Mouse (Mus musculus) intestine, embryonic 14.5 days (tissue): ENCODE data around the gene Sidt2. TPM values are rescaled to one million over a fixed set of nuclear protein-coding genes. Genes with fewer than 3 reads are reported as not detected.

Experiments
- ATAC-seq: fragments of 200-750 bp; cut with Nextera tagmentation; replicated peaks from 2 replicates; pipeline ENCODE4 v1.8.0; 2017; ENCODE audit warnings: low read depth, moderate number of reproducible peaks, moderate TSS enrichment, moderate library complexity; ENCODE audit not compliant: low FRiP score, low TSS enrichment
- DNase-seq: peaks from one replicate; pipeline ENCODE4 v3.0.0-alpha.2; 2018; ENCODE audit warnings: low spot score
- H3K27ac ChIP-seq: fragments of 300-500 bp; sonication (generic); 2 replicates; pipeline ENCODE4 v1.5.1; 2014; ENCODE audit warnings: low read depth, mild to moderate bottlenecking, control low read depth
- H3K27me3 ChIP-seq: fragments of 300-500 bp; sonication (generic); replicated peaks from 2 replicates; pipeline ENCODE4 v1.6.1; 2014; ENCODE audit warnings: low read length, control low read depth; ENCODE audit not compliant: control insufficient read depth, insufficient read depth
- H3K36me3 ChIP-seq: fragments of 300-500 bp; sonication (generic); 2 replicates; pipeline ENCODE4 v1.6.1; 2014; ENCODE audit warnings: low read length, control low read depth; ENCODE audit not compliant: control insufficient read depth, insufficient read depth
- H3K4me1 ChIP-seq: fragments of 300-500 bp; sonication (generic); replicated peaks from 2 replicates; pipeline ENCODE4 v1.6.1; 2014; ENCODE audit warnings: low read length, control low read depth, mixed read lengths; ENCODE audit not compliant: control insufficient read depth, insufficient read depth
- H3K4me2 ChIP-seq: fragments of 300-500 bp; sonication (generic); 2 replicates; pipeline ENCODE4 v1.6.1; 2014; ENCODE audit warnings: low read length
- H3K4me3 ChIP-seq: fragments of 300-500 bp; sonication (generic); 2 replicates; pipeline ENCODE4 v1.5.1; 2014; ENCODE audit warnings: low read depth, low read length, control low read depth, mixed read lengths
- H3K9ac ChIP-seq: fragments of 300-500 bp; sonication (generic); 2 replicates; pipeline ENCODE4 v1.6.1; 2014; ENCODE audit warnings: mild to moderate bottlenecking, low read length
- H3K9me3 ChIP-seq: fragments of 300-500 bp; sonication (generic); 2 replicates; pipeline ENCODE4 v1.6.1; 2016; ENCODE audit warnings: low read length, control low read depth; ENCODE audit not compliant: control insufficient read depth
- WGBS: fragments of 180-500 bp; shearing (Covaris S2); extraction: QIAGEN DNeasy Blood & Tissue Kit; methylation state at CpG from one replicate; pipeline ENCODE4 v1.1.7; 2014; 5-methylcytosine and 5-hydroxymethylcytosine counted together
- microRNA-seq: library from miRNA; unstranded; fragments of <30 nt; microRNA quantifications from one replicate; pipeline ENCODE4, GENCODE M21; 2016
- polyA plus RNA-seq: library from polyadenylated mRNA; unstranded; fragments of >200 nt; fragmentation: Nextera tagmentation; extraction: Ambion mirVana; gene quantifications from 2 replicates; pipeline ENCODE4 v1.2.1, GENCODE M21; 2014

Gene Sidt2
- polyA plus RNA-seq, 1 experiment from 2014 or later: 41.2 TPM

GRCm38 (mm10) chr9:45910995-45911394 lies 44.1 kb downstream of the Sidt2 start:
- DNase-seq (no peak), ATAC-seq (no peak)
- H3K4me1 ChIP-seq: peaks cover 7% of the 10 kb centered on the region
- H3K27me3 ChIP-seq: no peaks in the 10 kb centered on the region
- 89% methylated on average over 3 of the region's 3 CpGs for WGBS
- H3K27ac ChIP-seq: no peak overlapping the region
- no peak overlapping the region for H3K9ac ChIP-seq
- H3K4me3 ChIP-seq: no peak overlapping the region
- no peaks in the 10 kb centered on the region for H3K9me3 ChIP-seq
- no peak overlapping the region for H3K4me2 ChIP-seq
- peaks cover 64% of the 10 kb centered on the region for H3K36me3 ChIP-seq

- Histone ChIP-seq H3K27ac (peak overlapping the region; percentile 87; the same call in 1 of the 2 replicates), H3K27me3 (no peaks in the 10 kb centered on the region), H3K9me3 (no peaks in the 10 kb centered on the region), H3K9ac (peak overlapping the region; percentile 81), H3K4me3 (peak overlapping the region; percentile 84), H3K4me1 (peaks cover 15% of the 10 kb centered on the region), H3K36me3 (peaks cover 38% of the 10 kb centered on the region), H3K4me2 (peak overlapping the region; percentile 72)
- peak; percentile 32; the same call in 1 of the 2 replicates for ATAC-seq
- WGBS: under 1% methylated on average over 19 of the region's 19 CpGs
- no peak for DNase-seq
Measured at GRCm38 (mm10) chr9:45907078-45907428, 48.0 kb downstream of the Sidt2 start.

- peak; percentile 94 for ATAC-seq
- Histone ChIP-seq H3K4me2 (peak within 1 kb of the TSS; percentile 72), H3K9ac (peak within 1 kb of the TSS; percentile 81), H3K9me3 (no peaks in the 10 kb centered on the region), H3K4me3 (peak within 1 kb of the TSS; percentile 84), H3K36me3 (peaks cover 40% of the 10 kb centered on the region), H3K27ac (peak within 1 kb of the TSS; percentile 87), H3K4me1 (peaks cover 15% of the 10 kb centered on the region), H3K27me3 (no peaks in the 10 kb centered on the region)
- WGBS: under 1% methylated on average over 69 of the region's 80 CpGs
- DNase-seq: peak; percentile 93
Measured at GRCm38 (mm10) chr9:45906355-45907077, 48.5 kb downstream of the Sidt2 start, which contains the start of the genes Pcsk7 and Rnf214. Pcsk7 (plus strand) TSS chr9:45906497. Rnf214 (minus strand) TSS chr9:45906911.

GRCm38 (mm10) chr9:45905811-45906237 lies 49.2 kb downstream of the Sidt2 start:
- Histone ChIP-seq H3K9ac (peak overlapping the region; percentile 81), H3K4me1 (peaks cover 15% of the 10 kb centered on the region), H3K27me3 (no peaks in the 10 kb centered on the region), H3K27ac (peak overlapping the region; percentile 87), H3K4me3 (peak overlapping the region; percentile 84), H3K36me3 (peaks cover 38% of the 10 kb centered on the region), H3K4me2 (peak overlapping the region; percentile 72), H3K9me3 (no peaks in the 10 kb centered on the region)
- peak; percentile 42; the same call in 1 of the 2 replicates for ATAC-seq
- 1% methylated on average over 22 of the region's 27 CpGs for WGBS
- peak; percentile 69 for DNase-seq

GRCm38 (mm10) chr9:45905196-45905595 lies 49.9 kb downstream of the Sidt2 start:
- Histone ChIP-seq H3K4me2 (peak overlapping the region; percentile 72), H3K9me3 (no peaks in the 10 kb centered on the region), H3K27me3 (no peaks in the 10 kb centered on the region), H3K9ac (peak overlapping the region; percentile 81), H3K4me3 (peak overlapping the region; percentile 84), H3K36me3 (peaks cover 37% of the 10 kb centered on the region), H3K27ac (no peak overlapping the region), H3K4me1 (peaks cover 15% of the 10 kb centered on the region)
- WGBS: 49% methylated on average over 4 of the region's 4 CpGs
- ATAC-seq: no peak
- DNase-seq: no peak

GRCm38 (mm10) chr9:45893681-45894080 lies 61.4 kb downstream of the Sidt2 start:
- H3K4me3 ChIP-seq: no peak overlapping the region
- H3K27me3 ChIP-seq: no peaks in the 10 kb centered on the region
- no peaks in the 10 kb centered on the region for H3K9me3 ChIP-seq
- DNase-seq: no peak
- no peak overlapping the region for H3K4me2 ChIP-seq
- H3K4me1 ChIP-seq: no peaks in the 10 kb centered on the region
- H3K27ac ChIP-seq: no peak overlapping the region
- no peak for ATAC-seq
- H3K36me3 ChIP-seq: peaks cover 96% of the 10 kb centered on the region
- H3K9ac ChIP-seq: no peak overlapping the region

Small RNA genes lying within 50 kb of the gene (microRNA-seq; reads per million reads assigned to microRNA genes)
- gene Mir7087: not detected

Other genes starting within 250 kb of the Sidt2 start
- 27.5 and 28.0 TPM in 2 replicates for gene Cep164, start 126.6 kb downstream of the Sidt2 start, polyA plus RNA-seq
- 26.8 and 28.1 TPM in 2 replicates for gene Bace1, start 116.7 kb downstream of the Sidt2 start, polyA plus RNA-seq
- 14.6 and 15.4 TPM in 2 replicates for gene Pcsk7, start 48.8 kb downstream of the Sidt2 start, polyA plus RNA-seq
- 47.2 and 55.1 TPM in 2 replicates for gene Rnf214, start 48.3 kb downstream of the Sidt2 start, polyA plus RNA-seq
- gene Tagln, start 19.2 kb downstream of the Sidt2 start, polyA plus RNA-seq: 443 and 452 TPM in 2 replicates
- 156 and 172 TPM in 2 replicates for gene Pafah1b2, start 57.4 kb upstream of the Sidt2 start, polyA plus RNA-seq
- gene Sik3, start 57.6 kb upstream of the Sidt2 start, polyA plus RNA-seq: 7.5 and 9.6 TPM in 2 replicates